Mouse (Mus musculus): ENCODE data around the gene Scgb2b26. TPM values are rescaled to one million over a fixed set of nuclear protein-coding genes. Genes with fewer than 3 reads are reported as not detected.
"Not testable (repeated sequence)": the region's sequence is repeated elsewhere in the genome, so short reads cannot be mapped to it uniquely, and the experiment has no call there.

The Scgb2b26 gene
- total RNA-seq (2014; fragmentation: Nextera tagmentation) = not detected in 2 replicates
- not detected in 2 replicates for total RNA-seq (2017)

DNA sequence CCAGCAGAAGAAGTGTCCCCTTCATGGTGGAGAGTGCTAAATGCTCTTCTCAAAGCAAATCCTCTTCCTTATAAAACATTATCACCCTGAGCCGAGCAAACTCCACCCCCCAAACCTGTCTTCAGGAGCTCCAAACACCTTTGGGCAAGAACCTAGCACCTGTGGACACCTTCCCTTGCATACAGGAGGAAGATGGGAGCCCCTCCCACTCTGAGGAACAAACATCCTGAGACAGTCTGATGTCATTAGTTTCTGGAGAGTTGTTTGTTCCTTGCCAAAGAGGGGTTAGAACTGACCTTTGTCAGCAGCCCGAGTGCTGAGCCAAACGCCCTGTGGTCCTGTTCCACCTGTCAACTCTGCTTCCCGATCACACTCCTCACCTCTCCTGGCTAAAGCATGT, at the start of gene Scgb2b26:
TSS of gene Scgb2b26 (minus strand) at position 101 of the 400 bp plus-strand sequence.
- no peak for ATAC-seq (replicated peaks; ENCODE audit: low FRiP score, low TSS enrichment, poor library complexity, severe bottlenecking)

DNA sequence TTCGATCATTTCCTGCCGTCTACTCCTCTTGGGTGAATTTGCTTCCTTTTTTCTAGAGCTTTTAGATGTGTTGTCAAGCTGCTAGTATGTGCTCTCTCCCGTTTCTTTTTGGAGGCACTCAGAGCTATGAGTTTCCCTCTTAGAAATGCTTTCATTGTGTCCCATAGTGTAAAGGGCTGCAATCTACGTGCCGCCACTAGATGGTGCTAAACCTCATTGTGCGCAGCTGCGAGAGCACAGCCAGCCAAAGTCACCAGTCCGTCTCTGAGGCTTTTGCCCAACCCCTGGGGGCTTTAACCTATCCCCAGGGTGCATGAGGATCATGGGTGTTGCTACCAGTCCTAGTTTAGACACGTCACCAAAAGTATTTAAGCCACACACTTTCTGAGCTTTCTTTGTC, 37.4 kb upstream of the Scgb2b26 start:
- not testable (repeated sequence) for ATAC-seq (replicated peaks; ENCODE audit: low FRiP score, low TSS enrichment, poor library complexity, severe bottlenecking)

DNA sequence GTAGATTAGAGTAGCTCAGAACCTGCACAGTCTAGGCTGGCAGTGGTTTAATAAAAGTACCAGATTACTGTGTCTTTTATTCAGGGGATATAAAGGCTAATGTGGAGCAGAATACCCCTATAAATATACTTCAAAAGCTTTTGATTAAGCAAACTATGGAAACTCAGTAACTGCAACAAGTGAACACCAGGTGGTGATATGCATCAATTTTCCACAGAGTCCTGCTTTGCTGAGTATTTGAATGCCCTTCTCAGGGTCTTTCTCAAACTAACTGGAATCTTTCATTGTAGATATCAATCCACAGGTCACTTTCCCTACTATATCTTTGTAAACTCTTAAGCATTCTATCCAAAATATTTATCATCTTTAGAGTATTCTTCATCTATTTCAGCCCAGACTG, 41.9 kb downstream of the Scgb2b26 start:
- no peak for ATAC-seq (replicated peaks; ENCODE audit: low FRiP score, low TSS enrichment, poor library complexity, severe bottlenecking)

DNA sequence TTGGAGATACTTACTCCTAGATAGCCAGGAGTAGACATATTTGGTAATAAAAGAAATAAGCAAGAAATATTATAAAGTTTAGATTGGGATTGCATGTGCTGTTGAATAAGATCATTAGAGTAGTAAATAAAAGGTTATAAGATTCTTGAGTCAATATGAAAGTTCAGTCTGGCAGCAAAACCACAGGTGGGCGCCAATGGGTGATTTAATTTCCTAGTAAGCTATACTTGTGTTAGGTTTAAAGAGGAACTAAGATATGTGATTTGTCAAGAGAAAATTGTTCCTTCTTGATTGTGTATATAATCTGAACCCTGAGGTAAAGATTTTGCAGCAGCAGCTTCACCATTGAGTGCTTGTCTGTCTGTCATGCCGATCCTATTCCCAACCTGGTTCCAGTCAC, 44.0 kb downstream of the Scgb2b26 start:
- ATAC-seq (replicated peaks; ENCODE audit: low FRiP score, low TSS enrichment, poor library complexity, severe bottlenecking) = no peak

DNA sequence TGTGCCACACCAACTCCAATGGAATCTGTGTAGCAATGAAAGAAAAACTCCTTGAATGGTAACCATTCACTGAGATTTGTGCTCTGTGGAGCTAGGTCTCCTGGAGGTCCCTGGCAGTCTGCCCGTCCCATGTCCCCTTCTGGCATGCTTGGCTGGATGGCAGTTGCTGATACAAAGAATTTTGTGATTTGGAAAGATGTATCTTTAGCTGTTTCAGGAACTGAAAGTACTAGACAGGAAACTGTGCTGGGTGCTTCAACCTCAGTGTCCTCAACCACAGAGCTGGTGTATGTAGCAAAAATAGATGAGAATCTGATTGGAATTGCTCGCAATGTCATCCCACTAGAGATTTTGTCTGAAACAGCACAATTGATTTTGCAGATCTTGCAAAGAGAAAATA, 44.8 kb downstream of the Scgb2b26 start:
- no peak for ATAC-seq (replicated peaks; ENCODE audit: low FRiP score, low TSS enrichment, poor library complexity, severe bottlenecking)

Other genes with a start within 250 kb of the Scgb2b26 start
- not detected in 2 replicates for gene Scgb2b24, start 205.7 kb downstream of the Scgb2b26 start, total RNA-seq (2014; fragmentation: Nextera tagmentation)
- not detected in 2 replicates for gene Scgb2b24, start 205.7 kb downstream of the Scgb2b26 start, total RNA-seq (2017)
- not detected in 2 replicates for gene Scgb1b24, start 201.2 kb downstream of the Scgb2b26 start, total RNA-seq (2014; fragmentation: Nextera tagmentation)
- gene Scgb1b24, start 201.2 kb downstream of the Scgb2b26 start, total RNA-seq (2017) = not detected in 2 replicates
- not detected in 2 replicates for gene Scgb2b27, start 68.9 kb upstream of the Scgb2b26 start, total RNA-seq (2014; fragmentation: Nextera tagmentation)
- gene Scgb2b27, start 68.9 kb upstream of the Scgb2b26 start, total RNA-seq (2017) = not detected in 2 replicates
- not detected in 2 replicates for gene Scgb1b27, start 76.4 kb upstream of the Scgb2b26 start, total RNA-seq (2014; fragmentation: Nextera tagmentation)
- not detected in 2 replicates for gene Scgb1b27, start 76.4 kb upstream of the Scgb2b26 start, total RNA-seq (2017)
- gene Scgb1b30, start 150.4 kb upstream of the Scgb2b26 start, total RNA-seq (2014; fragmentation: Nextera tagmentation) = not detected in 2 replicates
- not detected in 2 replicates for gene Scgb1b30, start 150.4 kb upstream of the Scgb2b26 start, total RNA-seq (2017)
- not detected in 2 replicates for gene Wtip, start 188.2 kb upstream of the Scgb2b26 start, total RNA-seq (2014; fragmentation: Nextera tagmentation)
- not detected in 2 replicates for gene Wtip, start 188.2 kb upstream of the Scgb2b26 start, total RNA-seq (2017)
- gene Uba2, start 224.6 kb upstream of the Scgb2b26 start, total RNA-seq (2014; fragmentation: Nextera tagmentation) = 180 and 188 TPM in 2 replicates
- 234 and 250 TPM in 2 replicates for gene Uba2, start 224.6 kb upstream of the Scgb2b26 start, total RNA-seq (2017)